Mouse (Mus musculus): ENCODE measurements around the gene Fam83g. TPM values are rescaled to one million over a fixed set of nuclear protein-coding genes. Genes with fewer than 3 reads are reported as not detected.

Fam83g gene
- total and polyA plus RNA-seq, 3 experiments = 19.1 to 63.7 (median 19.2) TPM

DNA sequence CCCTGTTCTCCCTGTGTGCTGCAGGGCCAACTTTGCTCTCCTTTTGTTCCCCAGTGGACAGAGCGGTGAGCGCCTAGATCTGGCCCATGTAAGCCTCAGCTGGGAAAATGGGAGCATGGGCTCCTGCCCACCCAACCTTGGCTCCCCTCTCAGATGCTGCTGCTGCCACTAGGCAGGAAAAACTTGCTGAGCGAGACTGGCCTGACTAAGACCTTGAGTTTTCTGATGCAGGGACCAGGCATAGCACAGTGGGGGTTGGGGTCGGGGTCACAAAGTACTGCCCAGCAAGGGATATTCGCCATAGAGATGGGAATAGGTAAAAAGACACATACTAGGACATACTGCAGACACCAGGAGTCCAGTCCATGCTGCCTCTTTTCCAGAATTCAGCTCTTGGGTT lies 16.6 kb upstream of the Fam83g start:
- Histone ChIP-seq H3K36me3 (replicated peaks in 1 of 2; ENCODE audit: control insufficient read depth in 1 of 2, insufficient read depth in 1 of 2, low read length in 1 of 2) (peaks cover 97 to 100% of the 10 kb centered on the region in 2 experiments), H3K4me1 (ENCODE audit: control insufficient read depth in 1 of 2, insufficient read depth in 2 of 2) (peaks cover 64 to 99% of the 10 kb centered on the region in 2 experiments)
- in situ Hi-C loops (cut with MboI; ENCODE audit: low pct_ligation_motif_present, low pct_unique_long_range_greater_than_20kb, low sequenced_read_pairs) = loop anchor here (5.0 kb wide), 1 partner anchor 35 kb away; no protein-coding TSS in a partner anchor

DNA sequence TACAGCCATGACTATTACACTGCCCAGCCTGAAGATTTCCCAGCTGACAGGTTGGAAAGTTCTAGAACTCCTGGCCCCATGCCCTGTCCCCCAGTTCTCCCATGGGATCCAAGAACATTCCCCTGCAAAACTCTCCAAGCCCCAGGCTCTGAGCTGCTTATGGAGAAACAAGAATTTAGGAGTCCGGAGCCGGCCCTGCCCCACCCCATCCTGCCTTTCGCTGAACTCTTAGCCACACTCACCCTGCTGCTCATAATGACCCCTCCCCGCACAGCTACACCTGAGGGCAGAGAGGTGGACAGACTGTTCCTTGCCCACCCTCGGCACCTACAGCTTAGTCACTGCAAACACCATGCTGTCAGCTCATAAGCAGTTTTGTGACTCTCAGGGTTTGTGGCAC lies 16.1 kb upstream of the Fam83g start:
- Histone ChIP-seq H3K9ac (ENCODE audit: insufficient read depth, low read depth) (no peak overlapping the region), H3K4me3 (replicated peaks in 1 of 3; ENCODE audit: low read depth in 2 of 3, low read length in 2 of 3, poor library complexity in 1 of 3) (no peak overlapping the region), H3K4me1 (ENCODE audit: control insufficient read depth in 1 of 2, insufficient read depth in 2 of 2) (peaks cover 60 to 99% of the 10 kb centered on the region in 2 experiments), H3K9me3 (replicated peaks; ENCODE audit: low read length) (no peaks in the 10 kb centered on the region), H3K27ac (ENCODE audit: insufficient read depth, low read depth) (peak overlapping the region; percentile 93), H3K27me3 (replicated peaks) (no peaks in the 10 kb centered on the region), H3K4me2 (ENCODE audit: insufficient read depth, low read depth, poor library complexity, severe bottlenecking) (no peak overlapping the region; the same call in 1 of the 2 replicates), H3K79me2 (replicated peaks; ENCODE audit: control insufficient read depth, extremely low read depth, insufficient read depth, poor library complexity, severe bottlenecking) (peaks cover 39% of the 10 kb centered on the region), H3K36me3 (replicated peaks in 1 of 2; ENCODE audit: control insufficient read depth in 1 of 2, insufficient read depth in 1 of 2, low read length in 1 of 2) (peaks cover 97 to 100% of the 10 kb centered on the region in 2 experiments)
- DNase-seq (ENCODE audit: extremely low read depth) = no peak
- in situ Hi-C loops (cut with MboI; ENCODE audit: low pct_ligation_motif_present, low pct_unique_long_range_greater_than_20kb, low sequenced_read_pairs) (loop anchor here (5.0 kb wide), 1 partner anchor 35 kb away; no protein-coding TSS in a partner anchor), dilution Hi-C loops (cut with MboI; ENCODE audit: extremely low pct_ligation_motif_present, extremely low pct_unique_long_range_greater_than_20kb, low sequenced_read_pairs) (no loop called here)
- peak; percentile 57 for TF ChIP-seq POLR2A (IDR thresholded peaks at IDR 0.05; ENCODE audit: low read depth, low read length)
- TF ChIP-seq ZMIZ1 (IDR thresholded peaks at IDR 0.05; ENCODE audit: low read depth, low read length) = peak; percentile 39; the same call in 1 of the 2 replicates
- TF ChIP-seq SIN3A (IDR thresholded peaks at IDR 0.05; ENCODE audit: low read length) = 0 out of 2 replicates have a peak, but pooled peaks have one; percentile 0
- no peak; the same call in 1 of the 2 replicates for TF ChIP-seq NELFE (IDR thresholded peaks at IDR 0.05; ENCODE audit: low read depth, low read length)
- 0 out of 2 replicates have a peak, but pooled peaks have one; percentile 60 for TF ChIP-seq RCOR1 (conservative IDR thresholded peaks at IDR 0.05; ENCODE audit: low read depth, low read length)

More for the DNA sequence above, 16.6 kb upstream of the Fam83g start:
- no peak overlapping the region for H3K4me2 ChIP-seq (ENCODE audit: insufficient read depth, low read depth, poor library complexity, severe bottlenecking)
- no peaks in the 10 kb centered on the region for H3K27me3 ChIP-seq (replicated peaks)
- no peak overlapping the region for H3K9ac ChIP-seq (ENCODE audit: insufficient read depth, low read depth)
- no peak overlapping the region for H3K4me3 ChIP-seq (replicated peaks in 1 of 3; ENCODE audit: low read depth in 2 of 3, low read length in 2 of 3, poor library complexity in 1 of 3)
- DNase-seq (ENCODE audit: extremely low read depth) = no peak
- H3K27ac ChIP-seq (ENCODE audit: insufficient read depth, low read depth) = peak overlapping the region; percentile 61
- 0 out of 2 replicates have a peak, but pooled peaks have one; percentile 7 for TF ChIP-seq IRF4 (IDR thresholded peaks at IDR 0.05; ENCODE audit: low read depth, low read length)
- no peak for TF ChIP-seq NRF1 (IDR thresholded peaks at IDR 0.05; ENCODE audit: low read depth, low read length)
- H3K79me2 ChIP-seq (replicated peaks; ENCODE audit: control insufficient read depth, extremely low read depth, insufficient read depth, poor library complexity, severe bottlenecking) = peaks cover 44% of the 10 kb centered on the region
- dilution Hi-C loops (cut with MboI; ENCODE audit: extremely low pct_ligation_motif_present, extremely low pct_unique_long_range_greater_than_20kb, low sequenced_read_pairs) = no loop called here
- no peaks in the 10 kb centered on the region for H3K9me3 ChIP-seq (replicated peaks; ENCODE audit: low read length)

DNA sequence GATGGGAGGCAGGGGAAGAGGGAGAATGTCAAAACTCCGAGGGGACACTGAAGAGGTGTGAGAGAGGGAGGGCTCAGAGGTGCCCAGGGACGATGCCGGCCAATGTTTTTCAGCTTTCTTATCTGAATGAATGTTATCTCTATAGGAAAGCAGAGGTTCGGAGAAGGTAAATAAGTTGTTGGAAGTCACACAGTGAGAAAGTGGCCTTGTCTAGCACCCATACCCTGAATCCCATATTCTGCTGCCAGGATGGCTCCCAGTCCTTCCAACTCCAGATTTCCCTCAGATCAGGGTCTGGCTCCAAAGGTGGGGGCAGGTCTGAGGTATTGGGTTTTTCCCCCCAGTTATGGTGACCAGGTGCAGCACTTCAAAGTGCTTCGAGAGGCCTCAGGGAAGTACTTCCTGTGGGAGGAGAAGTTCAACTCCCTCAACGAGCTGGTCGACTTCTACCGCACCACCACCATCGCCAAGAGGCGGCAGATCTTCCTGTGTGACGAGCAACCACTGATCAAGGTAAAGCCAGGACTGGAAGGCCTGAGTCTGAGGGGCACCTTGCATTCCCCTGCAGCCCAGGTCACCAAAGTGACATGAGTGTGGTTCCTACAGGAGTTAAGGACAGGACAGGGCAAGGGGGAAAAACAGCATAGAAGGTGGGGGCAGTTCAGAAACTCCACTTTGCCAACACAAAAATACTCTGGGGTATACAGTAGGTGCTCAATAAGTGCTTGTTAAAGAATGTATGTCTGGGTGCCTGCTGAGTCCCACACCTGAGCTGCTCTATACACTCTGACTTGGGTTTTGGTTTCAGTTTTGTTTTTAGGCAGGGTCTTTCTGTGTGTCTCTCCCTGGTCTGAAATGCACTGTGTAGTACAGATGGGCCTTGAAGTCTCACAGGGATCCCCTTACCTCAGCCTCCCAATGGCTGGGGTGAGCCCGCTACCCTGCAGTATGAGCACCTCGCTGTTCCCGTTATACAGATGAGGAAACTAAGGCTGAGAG lies 14.1 kb upstream of the Fam83g start:
- peaks cover 19% of the 10 kb centered on the region for H3K79me2 ChIP-seq (replicated peaks; ENCODE audit: control insufficient read depth, extremely low read depth, insufficient read depth, poor library complexity, severe bottlenecking)
- in situ Hi-C loops (cut with MboI; ENCODE audit: low pct_ligation_motif_present, low pct_unique_long_range_greater_than_20kb, low sequenced_read_pairs) (loop anchor here (5.0 kb wide), 1 partner anchor 33 kb away; no protein-coding TSS in a partner anchor), dilution Hi-C loops (cut with MboI; ENCODE audit: extremely low pct_ligation_motif_present, extremely low pct_unique_long_range_greater_than_20kb, low sequenced_read_pairs) (no loop called here)
- H3K4me2 ChIP-seq (ENCODE audit: insufficient read depth, low read depth, poor library complexity, severe bottlenecking) = peak overlapping the region; percentile 14
- H3K9ac ChIP-seq (ENCODE audit: insufficient read depth, low read depth) = no peak overlapping the region
- peaks cover 88 to 94% of the 10 kb centered on the region in 2 experiments for H3K36me3 ChIP-seq (replicated peaks in 1 of 2; ENCODE audit: control insufficient read depth in 1 of 2, insufficient read depth in 1 of 2, low read length in 1 of 2)
- H3K9me3 ChIP-seq (replicated peaks; ENCODE audit: low read length) = no peaks in the 10 kb centered on the region
- H3K4me1 ChIP-seq (ENCODE audit: control insufficient read depth in 1 of 2, insufficient read depth in 2 of 2) = peaks cover 61 to 99% of the 10 kb centered on the region in 2 experiments
- DNase-seq (ENCODE audit: extremely low read depth) = peak; percentile 76
- H3K27ac ChIP-seq (ENCODE audit: insufficient read depth, low read depth) = peak overlapping the region; percentile 93
- H3K4me3 ChIP-seq (replicated peaks in 1 of 3; ENCODE audit: low read depth in 2 of 3, low read length in 2 of 3, poor library complexity in 1 of 3) = peak overlapping the region in 2 of 3 experiments; percentile 8 to 22
- no peaks in the 10 kb centered on the region for H3K27me3 ChIP-seq (replicated peaks)
- TF ChIP-seq POLR2AphosphoS2 (IDR thresholded peaks at IDR 0.05; ENCODE audit: low read depth, low read length) = no peak; the same call in none of the 2 replicates
- 0 out of 2 replicates have a peak, but pooled peaks have one; percentile 10 for TF ChIP-seq ZMIZ1 (IDR thresholded peaks at IDR 0.05; ENCODE audit: low read depth, low read length)
- no peak; the same call in 1 of the 2 replicates for TF ChIP-seq ZKSCAN1 (IDR thresholded peaks at IDR 0.05; ENCODE audit: borderline replicate concordance, low read depth, low read length)
- TF ChIP-seq USF1 (IDR thresholded peaks at IDR 0.05; ENCODE audit: low read depth, low read length) = no peak
- TF ChIP-seq HCFC1 (IDR thresholded peaks at IDR 0.05; ENCODE audit: low read depth, low read length) = no peak; the same call in 1 of the 2 replicates
- no peak for TF ChIP-seq CTCF (conservative IDR thresholded peaks at IDR 0.05 in 1 of 2, IDR thresholded peaks at IDR 0.05 in 1 of 2; ENCODE audit: low read depth in 2 of 2, low read length in 2 of 2)
- no peak; the same call in 1 of the 2 replicates for TF ChIP-seq POLR2A (IDR thresholded peaks at IDR 0.05; ENCODE audit: low read depth, low read length)
- no peak for TF ChIP-seq E2F4 (IDR thresholded peaks at IDR 0.05; ENCODE audit: insufficient replicate concordance, low read depth, low read length)
- TF ChIP-seq MAX (IDR thresholded peaks at IDR 0.05; ENCODE audit: low read length) = peak; percentile 62
- no peak for TF ChIP-seq JUN (IDR thresholded peaks at IDR 0.05; ENCODE audit: insufficient read depth, low read depth, low read length)
- peak; percentile 95 for TF ChIP-seq IRF4 (IDR thresholded peaks at IDR 0.05; ENCODE audit: low read depth, low read length)
- TF ChIP-seq TCF12 (IDR thresholded peaks at IDR 0.05; ENCODE audit: low read depth, low read length) = peak; percentile 48
- 0 out of 2 replicates have a peak, but pooled peaks have one; percentile 25 for TF ChIP-seq NRF1 (IDR thresholded peaks at IDR 0.05; ENCODE audit: low read depth, low read length)
- no peak for TF ChIP-seq TBP (conservative IDR thresholded peaks at IDR 0.05; ENCODE audit: low read depth, low read length)
- peak; percentile 31 for TF ChIP-seq MAZ (IDR thresholded peaks at IDR 0.05; ENCODE audit: low read depth, low read length)
- 0 out of 2 replicates have a peak, but pooled peaks have one; percentile 18 for TF ChIP-seq MAFK (IDR thresholded peaks at IDR 0.05; ENCODE audit: insufficient replicate concordance, low read length)
- peak; percentile 15; the same call in 1 of the 2 replicates for TF ChIP-seq CHD2 (IDR thresholded peaks at IDR 0.05; ENCODE audit: low read length)

All from CH12.LX (cell line).